Mouse (Mus musculus) MEL (cell line): ENCODE data around the gene Sdc3.

Experiments
- CHD2 ChIP-seq: IDR thresholded peaks from 2 replicates; pipeline ENCODE4 v1.6.1; 2011; ENCODE audit warnings: low read length, improper control_type of control experiment
- CTCF ChIP-seq, 3 experiments: IDR thresholded peaks in 2 of 3; conservative IDR thresholded peaks in 1 of 3; 2 replicates each; pipeline ENCODE4 v1.5.1; 2011 to 2012; ENCODE audit warnings: low read length in 3 of 3, low read depth in 2 of 3, mild to moderate bottlenecking in 2 of 3, improper control_type of control experiment in 1 of 3, inconsistent platforms in 1 of 3, mixed read lengths in 1 of 3, moderate library complexity in 1 of 3; ENCODE audit not compliant: control insufficient read depth in 1 of 3, insufficient read depth in 1 of 3, poor library complexity in 1 of 3, severe bottlenecking in 1 of 3
- EP300 ChIP-seq, 2 experiments: IDR thresholded peaks; 2 replicates each; pipeline ENCODE4 v1.6.1; 2011; ENCODE audit warnings: improper control_type of control experiment in 2 of 2, low read length in 2 of 2, low read depth in 1 of 2, mild to moderate bottlenecking in 1 of 2
- GATA1 ChIP-seq: IDR thresholded peaks from 2 replicates; pipeline ENCODE4 v1.6.1; 2011; ENCODE audit warnings: low read depth, low read length, improper control_type of control experiment
- KAT2A ChIP-seq: conservative IDR thresholded peaks from 2 replicates; pipeline ENCODE4 v1.6.1; 2012; ENCODE audit warnings: low read depth, low read length, improper control_type of control experiment, inconsistent platforms
- MAFK ChIP-seq: IDR thresholded peaks from 2 replicates; pipeline ENCODE4 v1.6.1; 2011; ENCODE audit warnings: low read depth, mild to moderate bottlenecking, low read length, improper control_type of control experiment, borderline replicate concordance
- MXI1 ChIP-seq: IDR thresholded peaks from 2 replicates; pipeline ENCODE4 v1.6.1; 2011; ENCODE audit warnings: mild to moderate bottlenecking, low read depth, low read length, improper control_type of control experiment
- POLR2A ChIP-seq, 2 experiments: IDR thresholded peaks; 2 replicates each; pipeline ENCODE4 v1.6.1; 2011 to 2012; ENCODE audit warnings: low read length in 2 of 2, mild to moderate bottlenecking in 2 of 2, control low read depth in 1 of 2, improper control_type of control experiment in 1 of 2, low read depth in 1 of 2, moderate library complexity in 1 of 2; ENCODE audit not compliant: control insufficient read depth in 1 of 2, insufficient read depth in 1 of 2, poor library complexity in 1 of 2
- POLR2AphosphoS2 ChIP-seq: IDR thresholded peaks from 2 replicates; pipeline ENCODE4 v1.6.1; 2011; ENCODE audit warnings: low read length, improper control_type of control experiment
- SIN3A ChIP-seq: IDR thresholded peaks from 2 replicates; pipeline ENCODE4 v1.6.1; 2012; ENCODE audit warnings: low read length, improper control_type of control experiment, inconsistent platforms
- USF2 ChIP-seq, 2 experiments: IDR thresholded peaks; 2 replicates each; pipeline ENCODE4 v1.6.1; 2011 to 2012; ENCODE audit warnings: improper control_type of control experiment in 2 of 2, low read length in 2 of 2, borderline replicate concordance in 1 of 2, inconsistent platforms in 1 of 2, low read depth in 1 of 2, mild to moderate bottlenecking in 1 of 2; ENCODE audit not compliant: insufficient read depth in 1 of 2
- ZC3H11A ChIP-seq: IDR thresholded peaks from 2 replicates; pipeline ENCODE4 v1.6.1; 2012; ENCODE audit warnings: low read depth, mild to moderate bottlenecking, inconsistent platforms, low read length, improper control_type of control experiment

DNA sequence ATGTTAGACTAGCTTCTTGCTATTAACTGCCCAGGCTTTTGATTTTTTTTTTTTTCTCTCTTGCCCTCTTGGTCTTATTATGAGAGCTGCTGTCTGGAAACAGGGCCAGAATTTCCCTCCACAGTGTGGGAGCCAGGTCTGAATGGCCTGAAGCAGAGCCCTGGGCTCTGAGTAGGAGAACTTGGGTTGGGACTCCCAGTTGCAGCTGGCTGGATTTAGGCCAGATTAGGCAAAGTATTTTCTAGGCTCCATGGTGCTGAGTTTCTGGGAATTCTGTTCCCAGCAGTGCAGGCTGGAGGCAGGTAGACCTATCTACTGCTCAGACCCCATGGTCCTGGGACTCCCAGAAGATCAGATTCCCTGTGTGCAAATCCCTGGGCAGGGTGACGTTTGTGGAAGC lies 6.1 kb downstream of the Sdc3 start:
- no peak for TF ChIP-seq USF2 (IDR thresholded peaks at IDR 0.05; ENCODE audit: borderline replicate concordance in 1 of 2, insufficient read depth in 1 of 2, low read depth in 1 of 2, low read length in 2 of 2)
- no peak for TF ChIP-seq CHD2
- no peak for TF ChIP-seq MAFK
- TF ChIP-seq MXI1: no peak
- no peak for TF ChIP-seq POLR2A (IDR thresholded peaks at IDR 0.05; ENCODE audit: control insufficient read depth in 1 of 2, insufficient read depth in 1 of 2, low read depth in 1 of 2, low read length in 2 of 2, poor library complexity in 1 of 2)
- no peak for TF ChIP-seq ZC3H11A
- no peak for TF ChIP-seq CTCF (IDR thresholded peaks at IDR 0.05 in 2 of 3, conservative IDR thresholded peaks at IDR 0.05 in 1 of 3; ENCODE audit: control insufficient read depth in 1 of 3, insufficient read depth in 1 of 3, low read depth in 2 of 3, low read length in 3 of 3, poor library complexity in 1 of 3, severe bottlenecking in 1 of 3)
- TF ChIP-seq POLR2AphosphoS2: no peak
- TF ChIP-seq GATA1: no peak
- TF ChIP-seq SIN3A: no peak
- TF ChIP-seq KAT2A: no peak
- TF ChIP-seq EP300 (IDR thresholded peaks at IDR 0.05; ENCODE audit: low read depth in 1 of 2, low read length in 2 of 2): no peak
